ENCODE assay signal across 11 mouse cellular contexts in genomic region chr14:3116051-3116450, GRCm38 (mm10). TPM values are rescaled to one million over a fixed set of nuclear protein-coding genes. Genes with fewer than 3 reads are reported as not detected.
DNase-seq lines count a peak whose midpoint lies in the region; TF ChIP-seq lines count a peak whose summit lies in the region.
"Not testable (repeated sequence)": the region's sequence is repeated elsewhere in the genome, so short reads cannot be mapped to it uniquely, and the experiment has no call there.
"Had no signal": no experiment of that assay in that cellular context is flagged by ENCODE, and none has a peak within 500 bp of the region (broad histone marks: within the 10 kb centered on the region; RNA-seq: fewer than 3 reads in every experiment).

No protein-coding gene starts in this region.

- DNase-seq in R1 (ENCODE audit: low read depth, low spot score), result peak; percentile 8
- DNase-seq in cerebellum, adult 9-11 months, result peak; percentile 14
- DNase-seq in heart, adult 18-20 months, result peak; percentile 0 to 4
- peak; percentile 1 to 5 for DNase-seq in kidney, adult 8-10 months
- peak; percentile 11 to 36 for DNase-seq in left cerebral cortex, adult 2 months (ENCODE audit: extremely low spot score in 1 of 2, low spot score in 2 of 2)
- DNase-seq in lung, postnatal 4 days, result peak; percentile 21 to 55
- peak; percentile 6 to 9 for DNase-seq in spleen, postnatal 10 days (ENCODE audit: low spot score in 2 of 2)
- DNase-seq in thymus, postnatal 4 days, result peak; percentile 2

- H3K27ac ChIP-seq in left cerebral cortex, adult 2 months, result not testable (repeated sequence)

- intact Hi-C loops in left cerebral cortex, adult 2 months (cut with DNase I), result not testable (repeated sequence)

- TF ChIP-seq CTCF in left cerebral cortex, adult 2 months (IDR thresholded peaks at IDR 0.05), result not testable (repeated sequence)

- not testable (repeated sequence) for H3K4me3 ChIP-seq in left cerebral cortex, adult 2 months

RNA-seq across cellular contexts. Expression of gene Gm10340, which starts 17.7 kb away (rescaled TPM):
- total RNA-seq in heart, adult 18-20 months (2021), result not detected
- not detected for total RNA-seq in left cerebral cortex, adult 2 months (2021)
- total RNA-seq: G1E; left cerebral cortex, postnatal 4 days; monocyte, adult 5-6 weeks had no signal
